In genomic region chr8:48842991-48843930, GRCm38 (mm10) we compare ENCODE assay signal across 8 mouse cellular contexts. TPM values are rescaled to one million over a fixed set of nuclear protein-coding genes. Genes with fewer than 3 reads are reported as not detected.
DNase-seq lines count a peak whose midpoint lies in the region; ATAC-seq lines count a peak whose summit lies in the region.

No protein-coding gene starts in this region.

- peak overlapping the region; percentile 91 for H3K4me2 ChIP-seq in intestine, embryonic 15.5 days (replicated peaks)
- peak overlapping the region; percentile 90 for H3K4me2 ChIP-seq in limb, embryonic 13.5 days (replicated peaks)

- peak overlapping the region; percentile 73 for H3K9ac ChIP-seq in intestine, embryonic 15.5 days
- peak overlapping the region; percentile 86 for H3K9ac ChIP-seq in limb, embryonic 13.5 days

- 0% methylated on average over 86 of the region's 93 CpGs for WGBS in intestine, embryonic 15.5 days
- under 1% methylated on average over 81 of the region's 93 CpGs for WGBS in limb, embryonic 13.5 days

- H3K4me3 ChIP-seq in brown adipose tissue, adult 24 weeks (ENCODE audit: insufficient read depth, low read depth, low read length), result peak overlapping the region; percentile 54
- peak overlapping the region; percentile 76 for H3K4me3 ChIP-seq in intestine, embryonic 15.5 days (replicated peaks)
- peak overlapping the region; percentile 75 for H3K4me3 ChIP-seq in limb, embryonic 13.5 days

- H3K27ac ChIP-seq in brown adipose tissue, adult 24 weeks (replicated peaks; ENCODE audit: low read depth, low read length), result no peak overlapping the region
- H3K27ac ChIP-seq in intestine, embryonic 15.5 days, result peak overlapping the region; percentile 85
- peak overlapping the region; percentile 75 for H3K27ac ChIP-seq in limb, embryonic 13.5 days

- peak; percentile 17 to 67 for DNase-seq in adrenal gland, adult (ENCODE audit: inconsistent age in 2 of 2, low spot score in 1 of 2)
- DNase-seq in adrenal gland, adult 8-10 months, result no peak
- DNase-seq in gastrocnemius, postnatal 14 days, result peak; percentile 47
- peak; percentile 84 for DNase-seq in neural tube, embryonic 10.5 days (ENCODE audit: extremely low spot score, low spot score)
- peak; percentile 39 for DNase-seq in urinary bladder, adult 2 months (ENCODE audit: low spot score)

- H3K36me3 ChIP-seq in intestine, embryonic 15.5 days, result no peaks in the 10 kb centered on the region
- H3K36me3 ChIP-seq in limb, embryonic 13.5 days, result no peaks in the 10 kb centered on the region

- ATAC-seq in intestine, embryonic 15.5 days, result peak; percentile 79
- ATAC-seq in limb, embryonic 13.5 days (ENCODE audit: low FRiP score, low read depth), result peak; percentile 79

- H3K9me3 ChIP-seq in intestine, embryonic 15.5 days, result no peaks in the 10 kb centered on the region
- no peaks in the 10 kb centered on the region for H3K9me3 ChIP-seq in limb, embryonic 13.5 days

- intact Hi-C loops in gastrocnemius, postnatal 14 days (cut with DNase I; ENCODE audit: low total_unique reads), result no loop called here

- H3K27me3 ChIP-seq in intestine, embryonic 15.5 days (replicated peaks), result no peaks in the 10 kb centered on the region
- peaks cover 53% of the 10 kb centered on the region for H3K27me3 ChIP-seq in limb, embryonic 13.5 days

- no peaks in the 10 kb centered on the region for H3K4me1 ChIP-seq in brown adipose tissue, adult 24 weeks (ENCODE audit: control insufficient read depth, insufficient read depth, insufficient read length, low read length)
- H3K4me1 ChIP-seq in intestine, embryonic 15.5 days (replicated peaks), result peaks cover 7% of the 10 kb centered on the region; the same call in 1 of the 2 replicates
- H3K4me1 ChIP-seq in limb, embryonic 13.5 days, result peaks cover 27% of the 10 kb centered on the region; the same call in 1 of the 2 replicates

RNA-seq across cellular contexts. Expression of gene Tenm3, which starts 0.5 kb away (rescaled TPM):
- 1 to 10 TPM; 4.5 to 9.7 (median 7.0) TPM for total RNA-seq in adrenal gland, adult 8-10 months (2022)
- polyA plus RNA-seq in brown adipose tissue, adult 24 weeks (2012; ENCODE audit: insufficient read depth, insufficient read length, missing spikeins), result 0.28 and 0.33 TPM in 2 replicates
- total RNA-seq in gastrocnemius, postnatal 14 days (2021), result 10 to 100 TPM; 10.7 to 12.6 TPM
- polyA plus RNA-seq in intestine, embryonic 15.5 days (2015; fragmentation: Nextera tagmentation; extraction: Ambion mirVana), result 15.5 and 16.4 TPM in 2 replicates
- 38.3 and 41.0 TPM in 2 replicates for polyA plus RNA-seq in limb, embryonic 13.5 days (2015; fragmentation: Nextera tagmentation; extraction: Ambion mirVana)
- polyA plus RNA-seq in urinary bladder, adult 2 months (2012; rRNA removed), result 7.7 and 13.8 TPM in 2 replicates
